15 mouse cellular contexts compared by ENCODE assay signal in the genomic region with DNA sequence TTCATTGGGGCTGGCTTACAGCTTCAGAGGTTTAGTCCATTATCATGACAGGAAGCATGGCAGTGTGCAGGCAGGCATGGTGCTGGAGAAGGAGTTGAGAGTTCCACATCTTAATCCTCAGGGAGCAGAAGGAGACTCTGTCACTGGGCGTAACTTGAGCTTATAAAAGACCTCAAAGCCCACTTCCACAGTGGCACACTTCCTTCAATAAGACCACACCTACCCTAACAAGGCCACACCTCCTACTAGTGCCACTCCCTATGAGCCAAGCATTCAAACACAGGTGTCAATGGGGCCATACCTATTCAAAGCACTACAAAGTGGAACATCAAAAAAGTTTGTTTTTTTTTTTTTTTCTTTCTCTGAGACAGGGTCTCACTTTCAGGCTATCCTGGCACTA.
"Had no signal": no experiment of that assay in that cellular context is flagged by ENCODE, and none has a peak within 500 bp of the region (broad histone marks: within the 10 kb centered on the region; RNA-seq: fewer than 3 reads in every experiment).

No protein-coding gene starts in this region.

- H3K4me1 ChIP-seq: midbrain, embryonic 10.5 days had no signal

- H3K36me3 ChIP-seq: midbrain, embryonic 10.5 days; midbrain, embryonic 13.5 days; neural tube, embryonic 12.5 days had no signal

- H3K9me3 ChIP-seq: midbrain, embryonic 10.5 days; midbrain, embryonic 13.5 days; neural tube, embryonic 12.5 days had no signal

- H3K27me3 ChIP-seq: midbrain, embryonic 13.5 days; neural tube, embryonic 12.5 days had no signal

- H3K4me3 ChIP-seq: midbrain, embryonic 10.5 days; midbrain, embryonic 13.5 days; myocyte; neural tube, embryonic 12.5 days had no signal

- ATAC-seq: midbrain, embryonic 13.5 days; midbrain, embryonic 16.5 days had no signal

- DNase-seq: lung, adult 18-20 months; lung, embryonic 14.5 days; lung, postnatal 10 days; lung, postnatal 4 days; right cerebral cortex, postnatal 14 days; right cerebral cortex, postnatal 4 days; spleen, adult 18-20 months; thymus, adult 18-20 months; thymus, postnatal 14 days; thymus, postnatal 36 days had no signal
